Comparison of ENCODE assay signal across 18 mouse cellular contexts in the genomic region with DNA sequence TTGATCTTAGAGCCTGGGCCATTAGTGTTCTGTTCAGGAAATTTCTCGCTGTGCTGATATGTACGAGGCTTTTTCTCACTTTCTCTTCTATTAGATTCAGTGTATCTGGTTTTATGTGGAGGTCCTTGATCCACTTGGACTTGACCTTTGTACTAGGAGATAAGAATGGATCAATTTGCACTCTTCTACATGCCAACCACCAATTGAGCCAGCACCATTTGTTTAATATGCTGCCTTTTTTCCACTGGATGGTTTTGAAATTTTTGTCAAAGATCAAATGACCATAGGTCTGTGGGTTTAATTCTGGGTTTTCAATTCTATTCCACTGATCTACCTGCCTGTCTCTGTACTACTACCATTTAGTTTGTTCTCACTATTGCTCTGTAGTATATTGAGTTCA.
DNase-seq lines count a peak whose midpoint lies in the region; ATAC-seq and TF ChIP-seq lines count a peak whose summit lies in the region.
"Had no signal": no experiment of that assay in that cellular context is flagged by ENCODE, and none has a peak within 500 bp of the region (broad histone marks: within the 10 kb centered on the region; RNA-seq: fewer than 3 reads in every experiment).

No protein-coding gene starts in this region.

- no peak overlapping the region for H3K9ac ChIP-seq in liver, adult 2 months (ENCODE audit: low read depth, low read length)
- H3K9ac ChIP-seq in liver, embryonic 12.5 days: no peak overlapping the region

- no peak overlapping the region for H3K4me2 ChIP-seq in liver, embryonic 12.5 days

- H3K79me2 ChIP-seq in liver, adult 2 months (ENCODE audit: control insufficient read depth, insufficient read depth, low read length): no peaks in the 10 kb centered on the region

- H3K9me3 ChIP-seq in liver, embryonic 12.5 days (replicated peaks): no peaks in the 10 kb centered on the region; the same call in 1 of the 2 replicates

- DNase-seq in liver, adult 2 months (ENCODE audit: extremely low read depth, low read depth, low spot score): peak; percentile 96
- DNase-seq: adrenal gland, adult 2 months; adrenal gland, adult 8-10 months; adrenal gland, postnatal 10 days; adrenal gland, postnatal 14 days; adrenal gland, postnatal 25 days; adrenal gland, postnatal 36 days; B cell, adult 2 months; cerebellum, adult 11 months; cerebellum, adult 11-12 months; cerebellum, adult 18-20 months; cerebellum, adult 2 months had no signal

- 36% methylated on average over 2 of the region's 2 CpGs for WGBS in liver, adult 2 months
- WGBS in liver, embryonic 12.5 days (ENCODE audit: insufficient replicate concordance): 69% methylated on average over 2 of the region's 2 CpGs

- H3K27ac ChIP-seq in liver, adult 2 months (replicated peaks; ENCODE audit: insufficient read depth, low read depth, low read length): no peak overlapping the region
- no peak overlapping the region for H3K27ac ChIP-seq in liver, embryonic 12.5 days

- H3K27me3 ChIP-seq in liver, adult 2 months (ENCODE audit: control insufficient read depth, insufficient read depth, low read length): no peaks in the 10 kb centered on the region
- no peaks in the 10 kb centered on the region for H3K27me3 ChIP-seq in liver, embryonic 12.5 days (replicated peaks)
- H3K27me3 ChIP-seq: CH12.LX, Patski had no signal

- H3K36me3 ChIP-seq in liver, adult 2 months (ENCODE audit: control insufficient read depth, insufficient read depth, low read length): no peaks in the 10 kb centered on the region
- H3K36me3 ChIP-seq in liver, embryonic 12.5 days: no peaks in the 10 kb centered on the region
- H3K36me3 ChIP-seq: G1E had no signal

- TF ChIP-seq CTCF in liver, adult 2 months (IDR thresholded peaks at IDR 0.05; ENCODE audit: low read depth, low read length): no peak

- ATAC-seq in liver, embryonic 12.5 days: no peak
- ATAC-seq: activated CD4-positive, CD25-positive, alpha-beta regulatory T cell, adult 4 months; CD4-positive, CD25-positive, alpha-beta regulatory T cell, adult 4 months; Patski had no signal

- H3K4me1 ChIP-seq in liver, adult 2 months (ENCODE audit: control insufficient read depth, insufficient read depth, low read length): no peaks in the 10 kb centered on the region
- no peaks in the 10 kb centered on the region for H3K4me1 ChIP-seq in liver, embryonic 12.5 days

- TF ChIP-seq POLR2A in liver, adult 2 months (IDR thresholded peaks at IDR 0.05; ENCODE audit: extremely low read depth, insufficient read depth, low read length): no peak

- no peak overlapping the region for H3K4me3 ChIP-seq in liver, adult 2 months (ENCODE audit: insufficient read depth, low read depth, low read length)
- H3K4me3 ChIP-seq in liver, embryonic 12.5 days: no peak overlapping the region
